9 mouse cellular contexts compared by ENCODE assay signal in genomic region chr16:52134631-52135227, GRCm38 (mm10).
A peak's percentile ranks its signal among the peaks of the same experiment; 100 is the strongest.
DNase-seq lines count a peak whose midpoint lies in the region; ATAC-seq and TF ChIP-seq lines count a peak whose summit lies in the region.
"Had no signal": no experiment of that assay in that cellular context is flagged by ENCODE, and none has a peak within 500 bp of the region (broad histone marks: within the 10 kb centered on the region; RNA-seq: fewer than 3 reads in every experiment).

No protein-coding gene starts in this region.

- DNase-seq in heart, adult 18-20 months = peak; percentile 50
- DNase-seq in heart, embryonic 10.5 days (ENCODE audit: low spot score) = no peak
- peak; percentile 54 for DNase-seq in embryo, embryonic 11.5 days (ENCODE audit: low read depth, low spot score)
- peak; percentile 68 for DNase-seq in gastrocnemius, adult 2 months
- DNase-seq in layer of hippocampus, adult 18-20 months (ENCODE audit: low spot score in 2 of 2) = peak; percentile 78 to 87
- DNase-seq in thymus, postnatal 0 days (ENCODE audit: low spot score) = no peak
- DNase-seq in thymus, postnatal 10 days (ENCODE audit: low spot score in 2 of 2) = no peak

- no peak for TF ChIP-seq CTCF in gastrocnemius, adult 2 months (IDR thresholded peaks at IDR 0.05)

- intact Hi-C loops in gastrocnemius, adult 2 months (cut with DNase I) = loop anchor here (2.0 kb wide), 1 partner anchor 102 kb away; no protein-coding TSS in a partner anchor

- H3K27ac ChIP-seq in heart, embryonic 10.5 days = no peak overlapping the region
- H3K27ac ChIP-seq in gastrocnemius, adult 2 months = peak overlapping the region; percentile 79

- H3K9me3 ChIP-seq in heart, embryonic 10.5 days = no peaks in the 10 kb centered on the region

- H3K4me1 ChIP-seq in heart, embryonic 10.5 days = no peaks in the 10 kb centered on the region

- peaks cover 23% of the 10 kb centered on the region; the same call in 1 of the 2 replicates for H3K36me3 ChIP-seq in heart, embryonic 10.5 days

- no peaks in the 10 kb centered on the region for H3K27me3 ChIP-seq in heart, embryonic 10.5 days (ENCODE audit: insufficient read depth, poor library complexity, severe bottlenecking)

- peak; percentile 64 for ATAC-seq in megakaryocyte, adult 5-6 weeks (ENCODE audit: poor library complexity, severe bottlenecking)

- H3K4me3 ChIP-seq in heart, embryonic 10.5 days = no peak overlapping the region
- H3K4me3 ChIP-seq in gastrocnemius, adult 2 months = peak overlapping the region; percentile 48
- H3K4me3 ChIP-seq: erythroblast, embryonic 14.5 days had no signal

- 62% methylated on average over 11 of the region's 11 CpGs for WGBS in heart, embryonic 10.5 days

Comparison
In these comparisons a context has a peak if more than half of its experiments do, and no peak if none do; other contexts are left out.
1. DNase-seq: peak in heart, adult 18-20 months (2 of 2), embryo, embryonic 11.5 days (single experiment), gastrocnemius, adult 2 months (single experiment) and layer of hippocampus, adult 18-20 months (2 of 2); none in heart, embryonic 10.5 days (single experiment), thymus, postnatal 0 days (single experiment) and thymus, postnatal 10 days (0 of 2).